In genomic region chr19:55135918-55136317, GRCm38 (mm10) we compare ENCODE assay signal across 34 mouse cellular contexts. TPM values are rescaled to one million over a fixed set of nuclear protein-coding genes. Genes with fewer than 3 reads are reported as not detected.
DNase-seq lines count a peak whose midpoint lies in the region; ATAC-seq and TF ChIP-seq lines count a peak whose summit lies in the region.
"Had no signal": no experiment of that assay in that cellular context is flagged by ENCODE, and none has a peak within 500 bp of the region (broad histone marks: within the 10 kb centered on the region; RNA-seq: fewer than 3 reads in every experiment).

No protein-coding gene starts in this region.

- DNase-seq in kidney, adult 9 months = peak; percentile 87
- DNase-seq in liver, adult 2 months (ENCODE audit: extremely low read depth, low read depth, low spot score) = peak; percentile 30
- no peak for DNase-seq in liver, postnatal 0 days
- no peak for DNase-seq in frontal cortex, postnatal 10 days (ENCODE audit: low spot score in 2 of 2)
- DNase-seq: adrenal gland, adult 2 months; adrenal gland, postnatal 14 days; B cell, adult 2 months; cerebellum, adult 11 months; cerebellum, adult 2 months; cerebellum, postnatal 10 days; cerebellum, postnatal 36 days; embryo, embryonic 11 days; gastrocnemius, postnatal 10 days; gastrocnemius, postnatal 36 days had no signal

- peaks cover 32% of the 10 kb centered on the region for H3K4me1 ChIP-seq in intestine, embryonic 16.5 days (ENCODE audit: control insufficient read depth, insufficient read depth, low read length)
- H3K4me1 ChIP-seq in intestine, embryonic 15.5 days (replicated peaks) = peaks cover 14% of the 10 kb centered on the region
- peaks cover 27% of the 10 kb centered on the region for H3K4me1 ChIP-seq in kidney, embryonic 15.5 days
- peaks cover 27% of the 10 kb centered on the region for H3K4me1 ChIP-seq in liver, adult 2 months (ENCODE audit: control insufficient read depth, insufficient read depth, low read length)
- peaks cover 32% of the 10 kb centered on the region for H3K4me1 ChIP-seq in liver, postnatal 0 days (ENCODE audit: insufficient read depth)
- H3K4me1 ChIP-seq in small intestine, adult 2 months (ENCODE audit: control insufficient read depth, insufficient read depth, insufficient read length, low read length) = peaks cover 41% of the 10 kb centered on the region
- H3K4me1 ChIP-seq: embryonic facial prominence, embryonic 13.5 days; forebrain, embryonic 15.5 days had no signal

- TF ChIP-seq POLR2A in liver, adult 2 months (IDR thresholded peaks at IDR 0.05; ENCODE audit: extremely low read depth, insufficient read depth, low read length) = no peak
- TF ChIP-seq POLR2A in small intestine, adult 2 months (IDR thresholded peaks at IDR 0.05; ENCODE audit: low read depth, low read length) = no peak

- no peak overlapping the region for H3K4me3 ChIP-seq in intestine, embryonic 16.5 days (ENCODE audit: low read length)
- no peak overlapping the region for H3K4me3 ChIP-seq in intestine, embryonic 15.5 days (replicated peaks)
- H3K4me3 ChIP-seq in kidney, embryonic 15.5 days (replicated peaks) = no peak overlapping the region
- no peak overlapping the region for H3K4me3 ChIP-seq in liver, adult 2 months (ENCODE audit: insufficient read depth, low read depth, low read length)
- H3K4me3 ChIP-seq in liver, postnatal 0 days (ENCODE audit: low read depth, low read length) = no peak overlapping the region
- H3K4me3 ChIP-seq in small intestine, adult 2 months (ENCODE audit: low read depth, low read length) = no peak overlapping the region
- H3K4me3 ChIP-seq: embryonic facial prominence, embryonic 10.5 days; embryonic facial prominence, embryonic 13.5 days; erythroblast, embryonic 14.5 days; forebrain, embryonic 12.5 days; forebrain, embryonic 15.5 days; hindbrain, embryonic 10.5 days; hindbrain, embryonic 13.5 days had no signal

- no peak for ATAC-seq in intestine, embryonic 16.5 days
- ATAC-seq in intestine, embryonic 15.5 days = no peak
- ATAC-seq in kidney, embryonic 15.5 days (replicated peaks; ENCODE audit: low FRiP score) = no peak
- no peak for ATAC-seq in liver, postnatal 0 days
- ATAC-seq: forebrain, embryonic 15.5 days; hindbrain, embryonic 16.5 days; Patski had no signal

- H3K27ac ChIP-seq in intestine, embryonic 16.5 days (ENCODE audit: low read length) = 0 out of 2 replicates have a peak overlapping the region, but pooled peaks have one; percentile 10
- no peak overlapping the region for H3K27ac ChIP-seq in intestine, embryonic 15.5 days
- H3K27ac ChIP-seq in kidney, embryonic 15.5 days = no peak overlapping the region
- H3K27ac ChIP-seq in liver, adult 2 months (replicated peaks; ENCODE audit: insufficient read depth, low read depth, low read length) = no peak overlapping the region
- no peak overlapping the region for H3K27ac ChIP-seq in liver, postnatal 0 days (ENCODE audit: low read depth)
- H3K27ac ChIP-seq in small intestine, adult 2 months (ENCODE audit: insufficient read depth, low read depth, low read length) = peak overlapping the region; percentile 5; the same call in 1 of the 2 replicates
- H3K27ac ChIP-seq: embryonic facial prominence, embryonic 10.5 days; embryonic facial prominence, embryonic 13.5 days; forebrain, embryonic 12.5 days; forebrain, embryonic 15.5 days; hindbrain, embryonic 13.5 days had no signal

- TF ChIP-seq EP300 in liver, postnatal 0 days (IDR thresholded peaks at IDR 0.05; ENCODE audit: low read depth) = no peak

- H3K9ac ChIP-seq in intestine, embryonic 16.5 days (ENCODE audit: low read depth, low read length) = no peak overlapping the region
- H3K9ac ChIP-seq in intestine, embryonic 15.5 days = no peak overlapping the region
- no peak overlapping the region for H3K9ac ChIP-seq in kidney, embryonic 15.5 days
- H3K9ac ChIP-seq in liver, adult 2 months (ENCODE audit: low read depth, low read length) = no peak overlapping the region
- no peak overlapping the region for H3K9ac ChIP-seq in liver, postnatal 0 days (replicated peaks)
- H3K9ac ChIP-seq: embryonic facial prominence, embryonic 13.5 days; forebrain, embryonic 12.5 days; forebrain, embryonic 15.5 days; hindbrain, embryonic 13.5 days had no signal

- no peak overlapping the region for H3K4me2 ChIP-seq in intestine, embryonic 16.5 days (ENCODE audit: low read depth, low read length)
- no peak overlapping the region for H3K4me2 ChIP-seq in intestine, embryonic 15.5 days (replicated peaks)
- H3K4me2 ChIP-seq in kidney, embryonic 15.5 days = no peak overlapping the region
- no peak overlapping the region for H3K4me2 ChIP-seq in liver, postnatal 0 days (ENCODE audit: low read depth, low read length)
- H3K4me2 ChIP-seq: embryonic facial prominence, embryonic 13.5 days; forebrain, embryonic 12.5 days; forebrain, embryonic 15.5 days; heart, embryonic 11.5 days; hindbrain, embryonic 13.5 days had no signal

- no peaks in the 10 kb centered on the region for H3K27me3 ChIP-seq in intestine, embryonic 16.5 days (replicated peaks; ENCODE audit: control insufficient read depth, insufficient read depth, low read length)
- no peaks in the 10 kb centered on the region for H3K27me3 ChIP-seq in intestine, embryonic 15.5 days (replicated peaks)
- H3K27me3 ChIP-seq in kidney, embryonic 15.5 days = no peaks in the 10 kb centered on the region
- no peaks in the 10 kb centered on the region for H3K27me3 ChIP-seq in liver, adult 2 months (ENCODE audit: control insufficient read depth, insufficient read depth, low read length)
- H3K27me3 ChIP-seq in liver, postnatal 0 days (ENCODE audit: insufficient read depth, low read length) = no peaks in the 10 kb centered on the region
- H3K27me3 ChIP-seq in small intestine, adult 2 months (ENCODE audit: control insufficient read depth, insufficient read depth, low read length) = no peaks in the 10 kb centered on the region
- H3K27me3 ChIP-seq: CH12.LX; embryonic facial prominence, embryonic 13.5 days; forebrain, embryonic 12.5 days; forebrain, embryonic 15.5 days; hindbrain, embryonic 13.5 days had no signal

- no peaks in the 10 kb centered on the region for H3K79me2 ChIP-seq in liver, adult 2 months (ENCODE audit: control insufficient read depth, insufficient read depth, low read length)

- no peaks in the 10 kb centered on the region for H3K9me3 ChIP-seq in intestine, embryonic 16.5 days (ENCODE audit: control insufficient read depth, low read length)
- no peaks in the 10 kb centered on the region for H3K9me3 ChIP-seq in intestine, embryonic 15.5 days
- H3K9me3 ChIP-seq in kidney, embryonic 15.5 days (replicated peaks) = no peaks in the 10 kb centered on the region
- no peaks in the 10 kb centered on the region for H3K9me3 ChIP-seq in liver, postnatal 0 days (ENCODE audit: low read length)
- H3K9me3 ChIP-seq: embryonic facial prominence, embryonic 10.5 days; embryonic facial prominence, embryonic 13.5 days; forebrain, embryonic 12.5 days; forebrain, embryonic 15.5 days; G1E; hindbrain, embryonic 13.5 days had no signal

- 92% methylated on average over 3 of the region's 3 CpGs for WGBS in intestine, embryonic 16.5 days
- WGBS in intestine, embryonic 15.5 days = 91% methylated on average over 3 of the region's 3 CpGs
- WGBS in kidney, embryonic 15.5 days = 85% methylated on average over 3 of the region's 3 CpGs
- 93% methylated on average over 3 of the region's 3 CpGs for WGBS in liver, adult 2 months
- 69% methylated on average over 3 of the region's 3 CpGs for WGBS in liver, postnatal 0 days (ENCODE audit: insufficient replicate concordance)
- WGBS in small intestine, adult 2 months = 74% methylated on average over 3 of the region's 3 CpGs

- TF ChIP-seq CTCF in liver, adult 2 months (IDR thresholded peaks at IDR 0.05; ENCODE audit: low read depth, low read length) = no peak
- TF ChIP-seq CTCF in liver, postnatal 0 days (IDR thresholded peaks at IDR 0.05; ENCODE audit: low read depth) = no peak
- TF ChIP-seq CTCF in small intestine, adult 2 months (IDR thresholded peaks at IDR 0.05; ENCODE audit: extremely low read depth, insufficient read length, insufficient replicate concordance, low read depth, low read length) = no peak

- H3K36me3 ChIP-seq in intestine, embryonic 16.5 days (ENCODE audit: control insufficient read depth, insufficient read depth, low read length) = no peaks in the 10 kb centered on the region
- no peaks in the 10 kb centered on the region for H3K36me3 ChIP-seq in intestine, embryonic 15.5 days
- no peaks in the 10 kb centered on the region for H3K36me3 ChIP-seq in kidney, embryonic 15.5 days
- no peaks in the 10 kb centered on the region for H3K36me3 ChIP-seq in liver, adult 2 months (ENCODE audit: control insufficient read depth, insufficient read depth, low read length)
- H3K36me3 ChIP-seq in liver, postnatal 0 days (replicated peaks; ENCODE audit: insufficient read depth, low read length) = no peaks in the 10 kb centered on the region
- H3K36me3 ChIP-seq in small intestine, adult 2 months (ENCODE audit: control insufficient read depth, insufficient read depth, low read length) = no peaks in the 10 kb centered on the region
- H3K36me3 ChIP-seq: embryonic facial prominence, embryonic 10.5 days; embryonic facial prominence, embryonic 13.5 days; forebrain, embryonic 12.5 days; forebrain, embryonic 15.5 days; G1E; hindbrain, embryonic 10.5 days; hindbrain, embryonic 13.5 days had no signal

RNA-seq across cellular contexts. Expression of gene Gpam, which starts 8.9 kb away (rescaled TPM):
- polyA plus RNA-seq in intestine, embryonic 16.5 days (2015; fragmentation: Nextera tagmentation; extraction: Ambion mirVana) = 21.5 and 25.5 TPM in 2 replicates
- polyA plus RNA-seq in intestine, embryonic 15.5 days (2015; fragmentation: Nextera tagmentation; extraction: Ambion mirVana) = 23.5 and 24.5 TPM in 2 replicates
- polyA plus RNA-seq in kidney, embryonic 15.5 days (2015; fragmentation: Nextera tagmentation; extraction: Ambion mirVana) = 18.1 and 19.0 TPM in 2 replicates
- total RNA-seq in liver, adult 2 months (2014; rRNA removed) = 261 and 274 TPM in 2 replicates
- 90.2 and 102 TPM in 2 replicates for polyA plus RNA-seq in liver, adult 2 months (2012; rRNA removed)
- 19.8 and 24.2 TPM in 2 replicates for polyA plus RNA-seq in liver, postnatal 0 days (2015; fragmentation: Nextera tagmentation; extraction: Ambion mirVana)
- polyA plus RNA-seq in small intestine, adult 2 months (2012; rRNA removed) = 3.7 and 4.7 TPM in 2 replicates

RNA-seq across cellular contexts. Expression of gene Tectb, which starts 44.6 kb away (rescaled TPM):
- 0.18 TPM in 1 of 2 replicates, not detected in the other for polyA plus RNA-seq in intestine, embryonic 16.5 days (2015; fragmentation: Nextera tagmentation; extraction: Ambion mirVana)
- polyA plus RNA-seq in intestine, embryonic 15.5 days (2015; fragmentation: Nextera tagmentation; extraction: Ambion mirVana) = 0.08 and 0.11 TPM in 2 replicates
- not detected in 2 replicates for polyA plus RNA-seq in kidney, embryonic 15.5 days (2015; fragmentation: Nextera tagmentation; extraction: Ambion mirVana)
- total RNA-seq in liver, adult 2 months (2014; rRNA removed) = 0.18 and 0.20 TPM in 2 replicates
- 0.07 TPM in 1 of 2 replicates, not detected in the other for polyA plus RNA-seq in liver, adult 2 months (2012; rRNA removed)
- 0.09 and 0.19 TPM in 2 replicates for polyA plus RNA-seq in liver, postnatal 0 days (2015; fragmentation: Nextera tagmentation; extraction: Ambion mirVana)
- not detected in 2 replicates for polyA plus RNA-seq in small intestine, adult 2 months (2012; rRNA removed)
- total RNA-seq: CH12.LX; gastrocnemius, adult 18-20 months; granulocyte monocyte progenitor cell, adult 5-6 weeks had no signal
- polyA plus RNA-seq: adrenal gland, adult 2 months; cortical plate, adult 2 months; embryonic facial prominence, embryonic 10.5 days; embryonic facial prominence, embryonic 13.5 days; erythroblast, embryonic 14.5 days; G1E; heart, embryonic 11.5 days; heart, embryonic 14.5 days; hindbrain, embryonic 10.5 days; hindbrain, embryonic 16.5 days; Patski had no signal

Comparison
In these comparisons a context has a peak if more than half of its experiments do, and no peak if none do; other contexts are left out.
1. H3K27ac ChIP-seq: peak in intestine, embryonic 16.5 days (single experiment) and small intestine, adult 2 months (single experiment); none in intestine, embryonic 15.5 days (single experiment), kidney, embryonic 15.5 days (single experiment), liver, adult 2 months (single experiment) and liver, postnatal 0 days (single experiment).
2. DNase-seq: peak in kidney, adult 9 months (single experiment) and liver, adult 2 months (single experiment); none in liver, postnatal 0 days (single experiment) and frontal cortex, postnatal 10 days (0 of 2).